Mouse (Mus musculus) kidney, adult 2 months (tissue): ENCODE results near the gene Krcc1. TPM values are rescaled to one million over a fixed set of nuclear protein-coding genes. Genes with fewer than 3 reads are reported as not detected.
"Not testable (repeated sequence)": the region's sequence is repeated elsewhere in the genome, so short reads cannot be mapped to it uniquely, and the experiment has no call there.

ENCODE experiments used
- DNase-seq: peaks from one replicate; pipeline ENCODE4 v3.0.0; 2021
- H3K27ac ChIP-seq: fragments of 200-500 bp; 2 replicates; pipeline ENCODE4 v1.5.1; 2012; ENCODE audit warnings: low read depth, low read length, control low read depth, inconsistent platforms; ENCODE audit not compliant: insufficient read depth
- H3K27me3 ChIP-seq: fragments of 200-500 bp; replicated peaks from 2 replicates; pipeline ENCODE4 v1.6.1; 2012; ENCODE audit warnings: mild to moderate bottlenecking, moderate library complexity, low read length, inconsistent platforms; ENCODE audit not compliant: control insufficient read depth, insufficient read depth
- H3K36me3 ChIP-seq: fragments of 200-500 bp; 2 replicates; pipeline ENCODE4 v1.6.1; 2012; ENCODE audit warnings: mild to moderate bottlenecking, moderate library complexity, low read length, inconsistent platforms; ENCODE audit not compliant: control insufficient read depth, insufficient read depth
- H3K4me1 ChIP-seq: fragments of 200-500 bp; 2 replicates; pipeline ENCODE4 v1.6.1; 2011; ENCODE audit warnings: low read length; ENCODE audit not compliant: control insufficient read depth, insufficient read depth
- H3K4me3 ChIP-seq: fragments of 200-500 bp; 2 replicates; pipeline ENCODE4 v1.5.1; 2011; ENCODE audit warnings: mild to moderate bottlenecking, low read depth, low read length, control low read depth; ENCODE audit not compliant: insufficient read depth
- CTCF ChIP-seq: fragments of 200-500 bp; conservative IDR thresholded peaks from 2 replicates; pipeline ENCODE4 v1.5.1; 2011; ENCODE audit warnings: low read depth, mild to moderate bottlenecking, control low read depth, low read length, moderate library complexity, mixed read lengths; ENCODE audit not compliant: insufficient read depth, insufficient read length
- POLR2A ChIP-seq: fragments of 200-500 bp; IDR thresholded peaks from one replicate; pipeline ENCODE4 v1.6.1; 2011; ENCODE audit warnings: low read depth, low read length, control low read depth
- WGBS: fragments of 180-500 bp; shearing (Covaris S2); methylation state at CpG from one replicate; pipeline ENCODE4 v1.1.7; 2018; 5-methylcytosine and 5-hydroxymethylcytosine counted together
- polyA plus RNA-seq: library from polyadenylated mRNA; depleted of rRNA; stranded (reverse); fragments of >200 nt; gene quantifications from 2 replicates; pipeline ENCODE4 v1.2.3, GENCODE M21; 2012

The Krcc1 gene
- polyA plus RNA-seq, 1 experiment: 15.2 TPM

- no peak for TF ChIP-seq CTCF
- TF ChIP-seq POLR2A: no peak
- Histone ChIP-seq H3K4me1 (no peaks in the 10 kb centered on the region), H3K27me3 (no peaks in the 10 kb centered on the region), H3K27ac (no peak overlapping the region), H3K4me3 (no peak overlapping the region), H3K36me3 (no peaks in the 10 kb centered on the region)
- DNase-seq: no peak
- 68% methylated on average over 3 of the region's 3 CpGs for WGBS
Observed at GRCm38 (mm10) chr6:71261060-71261459, 10.4 kb upstream of the Krcc1 start.

- Histone ChIP-seq H3K4me1 (no peaks in the 10 kb centered on the region), H3K4me3 (no peak overlapping the region), H3K36me3 (no peaks in the 10 kb centered on the region), H3K27me3 (no peaks in the 10 kb centered on the region), H3K27ac (no peak overlapping the region)
- no peak for DNase-seq
- WGBS: 72% methylated on average over 8 of the region's 8 CpGs
- TF ChIP-seq POLR2A (no peak), CTCF (no peak)
Observed at GRCm38 (mm10) chr6:71262142-71262833, 9.2 kb upstream of the Krcc1 start.

GRCm38 (mm10) chr6:71267603-71268002 lies 3.9 kb upstream of the Krcc1 start:
- H3K4me3 ChIP-seq, H3K27ac ChIP-seq, H3K36me3 ChIP-seq, DNase-seq, H3K4me1 ChIP-seq, H3K27me3 ChIP-seq: not testable (repeated sequence)
- 87% methylated on average over 7 of the region's 7 CpGs for whole genome bisulfite sequencing

- no peak overlapping the region for H3K4me3 ChIP-seq
- H3K27me3 ChIP-seq: no peaks in the 10 kb centered on the region
- 47% methylated on average over 7 of the region's 7 CpGs for WGBS
- no peak overlapping the region for H3K27ac ChIP-seq
- TF ChIP-seq POLR2A (no peak), CTCF (peak; percentile 45)
- peaks cover 13% of the 10 kb centered on the region; the same call in 1 of the 2 replicates for H3K4me1 ChIP-seq
- H3K36me3 ChIP-seq: no peaks in the 10 kb centered on the region
- peak; percentile 25 for DNase-seq
Observed at GRCm38 (mm10) chr6:71268929-71269685, 2.4 kb upstream of the Krcc1 start.

GRCm38 (mm10) chr6:71269686-71270050 lies 1.8 kb upstream of the Krcc1 start:
- H3K4me3 ChIP-seq, DNase-seq, H3K27ac ChIP-seq, H3K27me3 ChIP-seq, H3K36me3 ChIP-seq: not testable (repeated sequence)
- WGBS: 93% methylated on average over 6 of the region's 6 CpGs
- H3K4me1 ChIP-seq: peaks cover 16% of the 10 kb centered on the region; the same call in 1 of the 2 replicates

GRCm38 (mm10) chr6:71270301-71271056 lies 998 bp upstream of the Krcc1 start:
- Histone ChIP-seq H3K4me1 (peaks cover 16% of the 10 kb centered on the region; the same call in 1 of the 2 replicates), H3K4me3 (peak overlapping the region; percentile 58), H3K27ac (peak overlapping the region; percentile 91), H3K36me3 (no peaks in the 10 kb centered on the region), H3K27me3 (no peaks in the 10 kb centered on the region)
- 11% methylated on average over 14 of the region's 14 CpGs for WGBS
- TF ChIP-seq CTCF (no peak), POLR2A (no peak)
- peak; percentile 72 for DNase-seq

GRCm38 (mm10) chr6:71271057-71271388 lies 454 bp upstream of the Krcc1 start:
- 4% methylated on average over 8 of the region's 8 CpGs for WGBS
- DNase-seq: no peak

More at GRCm38 (mm10) chr6:71271057-71271388, 454 bp upstream of the Krcc1 start:
- Histone ChIP-seq H3K27me3 (no peaks in the 10 kb centered on the region), H3K4me3 (peak overlapping the region; percentile 58), H3K27ac (peak overlapping the region; percentile 91), H3K4me1 (peaks cover 16% of the 10 kb centered on the region; the same call in 1 of the 2 replicates), H3K36me3 (no peaks in the 10 kb centered on the region)
- TF ChIP-seq POLR2A (no peak), CTCF (no peak)
